Mouse (Mus musculus) urinary bladder, adult 2 months (tissue): ENCODE measurements at regions not wholly inside any gene's neighbourhood (a gene's known extent, or its start where the extent isn't known, plus 50 kb on each side); places are given as distances from the start of the nearest gene placed in this dataset.
"Not testable (repeated sequence)": the region's sequence is repeated elsewhere in the genome, so short reads cannot be mapped to it uniquely, and the experiment has no call there.

ENCODE experiments used
- DNase-seq: peaks from one replicate; pipeline ENCODE4 v3.0.0; 2022; ENCODE audit warnings: low spot score

- no peak for DNase-seq
These were observed 87.0 kb downstream of the Fam43a start for GRCm38 (mm10) chr16:30686536-30686935.

GRCm38 (mm10) chr16:30687225-30687624, 87.7 kb downstream of the Fam43a start:
- DNase-seq = no peak

DNA sequence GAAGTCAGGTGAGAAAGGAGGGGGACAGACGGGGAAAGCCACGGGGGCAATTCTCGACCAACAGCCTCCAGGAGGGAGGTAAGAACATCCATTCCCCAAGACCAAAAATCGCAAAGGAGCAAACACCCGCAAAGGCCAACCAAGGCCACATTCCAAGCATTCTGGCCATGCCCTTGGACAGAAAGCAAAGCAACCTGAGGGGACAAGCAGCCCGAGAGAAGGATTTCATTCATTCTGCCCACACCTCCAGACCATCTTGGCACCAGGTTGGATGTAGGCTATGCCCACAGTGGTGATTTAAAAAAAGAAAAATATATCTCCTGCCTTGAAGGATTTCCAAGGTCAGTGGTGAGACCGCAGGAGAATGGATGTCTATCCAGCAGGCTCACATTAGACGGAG, 88.2 kb downstream of the Fam43a start:
- DNase-seq = no peak

GRCm38 (mm10) chr16:30690531-30690930, 91.0 kb downstream of the Fam43a start:
- DNase-seq = no peak

GRCm38 (mm10) chr16:30691964-30692363, 92.4 kb downstream of the Fam43a start:
- DNase-seq = no peak

GRCm38 (mm10) chr16:30692541-30693141, 93.1 kb downstream of the Fam43a start:
- no peak for DNase-seq

DNA sequence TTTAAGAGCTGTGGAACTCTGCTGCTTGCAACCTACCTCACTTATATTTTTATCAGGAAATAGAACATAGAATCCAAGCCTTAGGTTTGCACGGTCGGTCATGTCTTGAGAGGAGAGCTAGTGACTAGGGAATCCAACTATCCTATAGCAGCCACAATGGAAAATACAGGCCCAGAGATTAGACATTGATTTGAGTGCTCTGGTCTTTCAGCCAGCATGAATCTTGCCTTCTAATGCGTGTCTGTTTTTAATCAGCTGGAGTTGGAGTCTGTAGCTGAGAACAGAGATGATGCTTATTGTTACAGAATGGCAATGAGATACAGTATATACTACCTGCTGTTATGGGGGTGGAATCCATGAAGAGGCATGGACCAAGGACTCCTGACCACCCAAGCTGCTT, 93.7 kb downstream of the Fam43a start:
- DNase-seq = no peak

DNA sequence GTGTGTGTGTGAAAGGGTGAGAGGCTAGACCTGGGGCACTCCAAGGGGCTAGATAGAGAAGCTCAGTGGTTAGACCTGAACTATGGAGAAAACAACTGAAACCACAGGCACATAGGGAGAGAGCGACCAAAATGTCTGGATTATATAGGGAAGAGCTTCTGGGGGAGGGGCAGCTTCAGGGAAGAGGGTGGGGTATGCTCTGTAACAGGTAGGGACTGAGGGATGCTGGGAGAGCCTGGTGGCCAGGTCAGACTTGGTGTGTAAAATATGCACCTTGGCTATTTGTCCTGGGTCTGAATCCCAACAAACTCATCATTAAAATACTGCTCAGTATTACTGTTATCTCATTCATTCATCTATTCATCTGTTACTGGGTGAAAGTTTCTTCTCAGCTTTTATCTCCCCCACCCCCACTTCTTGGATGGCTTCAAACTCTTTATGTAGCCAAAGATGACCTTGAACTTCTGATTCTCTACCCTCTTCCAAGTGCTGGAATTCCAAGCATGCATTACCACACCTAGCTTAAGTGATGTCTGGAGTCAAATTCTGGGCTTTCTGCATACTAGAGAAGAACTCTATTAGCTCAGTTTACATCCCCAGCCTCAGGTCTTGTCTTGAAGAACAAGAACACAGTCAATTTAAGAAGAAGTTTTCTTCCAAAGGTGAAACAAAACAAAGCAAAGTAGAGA, 94.5 kb downstream of the Fam43a start:
- no peak for DNase-seq

DNA sequence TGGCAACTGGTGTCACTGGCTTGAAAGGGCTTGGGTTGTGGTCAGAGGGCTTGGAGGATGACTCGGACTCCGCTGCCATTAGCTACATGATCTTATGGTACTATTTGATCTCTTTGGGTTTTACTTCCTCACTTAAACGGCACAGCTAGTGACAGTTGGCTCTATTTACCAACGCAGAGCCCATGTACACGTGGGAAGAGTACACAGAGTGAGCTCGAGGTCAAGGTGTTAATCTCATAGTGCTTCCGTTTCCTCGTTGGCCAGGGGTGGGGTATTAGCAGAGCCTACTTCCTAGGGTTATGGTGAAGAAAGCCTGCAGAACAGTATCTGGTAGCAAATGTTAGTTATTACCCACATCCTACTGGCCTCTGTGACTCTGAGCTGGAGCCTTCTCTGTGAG, 96.2 kb downstream of the Fam43a start:
- DNase-seq = no peak

- no peak for DNase-seq
These were observed 97.7 kb downstream of the Fam43a start for GRCm38 (mm10) chr16:30697209-30697608.

DNA sequence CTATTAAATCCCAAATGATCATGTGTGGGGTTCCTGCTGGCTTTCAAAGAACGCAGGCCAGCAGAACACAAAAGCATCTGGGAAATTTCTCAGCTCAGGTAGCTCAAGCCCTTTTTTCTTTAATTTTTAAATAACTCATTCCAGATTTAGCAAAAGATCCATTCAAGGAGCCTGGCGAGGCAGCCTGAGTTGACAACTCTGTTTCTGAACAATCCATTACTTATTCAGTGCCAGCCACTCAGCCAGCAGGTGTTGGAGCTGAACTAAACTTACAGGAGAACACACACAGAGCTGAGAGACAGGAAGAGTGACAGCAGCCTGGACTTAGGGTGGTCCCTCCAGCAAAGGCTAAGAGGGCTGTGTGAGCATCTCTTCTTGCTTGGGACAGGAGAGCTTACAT, 98.3 kb downstream of the Fam43a start:
- DNase-seq = no peak

GRCm38 (mm10) chr16:30703831-30704230, 104.3 kb downstream of the Fam43a start:
- no peak for DNase-seq

DNA sequence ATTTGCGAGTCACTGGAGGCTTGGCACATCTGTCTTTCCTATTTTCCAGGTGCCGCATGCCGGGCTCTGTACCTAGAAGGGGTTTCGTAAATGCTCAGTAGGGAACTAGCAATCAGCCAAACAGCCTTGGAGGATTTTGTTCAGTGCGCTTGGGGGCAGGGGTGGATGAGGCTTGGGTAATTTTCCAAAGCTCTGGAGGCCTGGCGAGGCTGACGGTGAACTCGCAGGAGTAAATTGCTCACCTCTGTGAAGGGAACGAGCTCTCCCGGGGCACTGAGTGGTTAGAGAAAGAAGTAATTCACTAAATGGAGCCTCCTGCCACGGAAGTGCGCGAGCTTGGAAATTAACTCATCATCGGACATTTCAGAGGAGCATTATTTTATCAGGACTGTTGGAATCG, 110.0 kb downstream of the Fam43a start:
- no peak for DNase-seq

GRCm38 (mm10) chr16:30709975-30710374, 110.5 kb downstream of the Fam43a start:
- DNase-seq = no peak

DNA sequence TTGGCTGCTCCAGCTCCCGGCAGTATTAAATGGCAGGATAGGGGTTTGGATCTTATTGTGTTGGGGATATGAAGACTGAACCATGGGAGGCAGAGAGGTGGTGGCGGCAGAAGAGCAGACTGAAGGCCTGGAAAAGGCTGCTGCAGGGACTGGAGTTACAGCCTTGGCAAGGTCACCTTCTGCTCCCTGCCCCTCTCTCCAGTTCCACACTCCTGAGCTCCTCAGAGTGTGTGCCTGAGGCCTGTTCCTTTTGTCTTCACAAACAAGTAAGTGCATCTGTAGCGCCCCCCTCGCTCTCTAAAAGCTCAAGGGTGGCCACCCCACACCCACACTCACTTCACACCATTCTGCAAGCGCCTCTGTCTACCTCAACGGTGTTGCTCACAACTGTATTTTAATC, 113.0 kb downstream of the Fam43a start:
- DNase-seq = no peak

- DNase-seq = not testable (repeated sequence)
These were observed 118.1 kb downstream of the Fam43a start for GRCm38 (mm10) chr16:30717577-30717976.

DNA sequence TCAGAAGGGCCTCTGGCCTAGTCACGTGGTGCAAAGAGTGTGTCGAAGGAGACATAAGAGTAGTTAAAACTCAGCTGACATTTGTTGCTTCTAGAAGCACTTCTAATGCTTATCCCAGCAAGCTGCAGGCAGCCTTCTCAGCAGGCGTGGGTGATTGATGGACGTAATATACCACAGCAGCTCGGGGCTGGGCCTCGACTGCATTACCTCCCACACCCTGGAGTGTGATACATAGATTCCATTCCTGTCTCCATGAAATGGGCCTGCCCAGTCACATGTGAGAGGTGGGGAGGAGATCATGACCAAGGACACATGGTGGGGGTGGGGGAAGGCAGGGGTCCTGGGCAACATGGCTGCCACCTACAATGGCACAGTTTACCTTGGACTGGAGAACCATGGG, 121.3 kb downstream of the Fam43a start:
- no peak for DNase-seq

DNA sequence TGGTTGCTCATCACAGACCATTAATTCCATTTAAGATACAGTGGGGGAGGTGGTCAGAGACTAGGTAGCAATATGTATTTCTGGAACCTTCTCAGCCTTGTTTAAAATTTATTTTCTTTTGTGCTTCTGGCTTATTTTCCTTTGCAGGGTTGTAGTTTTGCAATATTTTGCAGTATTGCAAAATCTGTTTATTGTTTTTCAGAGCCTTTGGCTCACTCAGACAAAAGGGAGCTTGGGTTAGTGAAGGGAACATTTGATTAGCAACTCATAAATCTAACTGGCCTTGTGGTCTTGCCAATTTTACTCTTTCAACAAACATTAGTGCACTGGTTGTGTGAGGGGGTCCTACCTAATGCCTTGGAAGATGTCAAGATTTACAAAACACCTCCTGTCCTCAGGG, 121.7 kb downstream of the Fam43a start:
- DNase-seq = no peak

DNA sequence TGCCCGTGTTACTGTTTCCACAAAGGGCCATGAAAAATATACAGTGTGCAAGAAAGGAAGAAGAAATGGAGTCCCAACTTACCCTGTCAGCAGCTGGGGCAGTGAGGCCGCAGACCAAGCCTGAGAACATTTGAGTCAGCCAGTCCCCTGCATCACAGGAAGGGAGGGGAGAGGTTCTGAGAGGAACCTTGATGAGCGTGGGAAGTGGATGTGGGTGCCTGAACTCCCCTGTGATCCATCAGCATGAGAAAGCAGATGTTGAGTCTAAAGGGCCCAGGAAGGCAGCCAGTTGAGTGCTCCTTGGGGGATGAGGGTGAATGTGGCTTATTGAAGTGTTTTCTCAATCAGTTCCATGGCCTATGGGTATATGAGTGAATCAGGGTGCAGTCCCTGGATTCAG, 122.8 kb downstream of the Fam43a start:
- DNase-seq = no peak

- no peak for DNase-seq
These were observed 125.1 kb downstream of the Fam43a start for GRCm38 (mm10) chr16:30724591-30724990.

DNA sequence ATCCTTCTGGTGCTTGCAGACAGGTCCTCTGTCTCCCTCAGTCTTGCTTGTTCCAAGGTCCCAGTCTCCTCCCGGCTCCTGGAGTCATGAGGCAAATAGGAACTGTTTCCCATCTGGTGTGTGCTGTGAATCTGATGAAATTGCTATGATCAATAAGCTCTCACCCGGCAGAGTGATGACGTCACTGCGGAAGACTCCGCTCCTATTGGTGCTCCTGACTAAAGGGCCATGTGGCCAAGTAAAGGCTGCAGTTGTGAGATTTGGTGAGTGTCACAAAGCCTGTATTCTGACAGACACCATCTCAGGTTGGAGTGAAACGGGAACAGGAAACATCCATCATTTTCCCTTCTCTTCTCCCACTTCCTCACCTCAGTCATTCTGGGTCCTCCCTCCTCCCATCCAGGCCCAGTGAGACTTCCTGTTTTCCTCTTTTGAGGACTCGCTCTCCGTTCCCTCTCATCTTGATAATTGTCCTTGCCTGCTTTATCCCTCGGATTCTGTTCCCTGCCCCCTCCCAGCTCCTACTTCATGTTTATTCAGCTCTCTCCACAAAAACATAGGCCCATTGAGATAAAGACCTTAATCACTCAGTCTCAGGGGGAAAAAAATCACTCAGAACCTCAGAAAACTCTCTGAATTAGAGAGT, 133.4 kb downstream of the Fam43a start:
- no peak for DNase-seq

GRCm38 (mm10) chr16:30733478-30733877, 134.0 kb downstream of the Fam43a start:
- no peak for DNase-seq

DNA sequence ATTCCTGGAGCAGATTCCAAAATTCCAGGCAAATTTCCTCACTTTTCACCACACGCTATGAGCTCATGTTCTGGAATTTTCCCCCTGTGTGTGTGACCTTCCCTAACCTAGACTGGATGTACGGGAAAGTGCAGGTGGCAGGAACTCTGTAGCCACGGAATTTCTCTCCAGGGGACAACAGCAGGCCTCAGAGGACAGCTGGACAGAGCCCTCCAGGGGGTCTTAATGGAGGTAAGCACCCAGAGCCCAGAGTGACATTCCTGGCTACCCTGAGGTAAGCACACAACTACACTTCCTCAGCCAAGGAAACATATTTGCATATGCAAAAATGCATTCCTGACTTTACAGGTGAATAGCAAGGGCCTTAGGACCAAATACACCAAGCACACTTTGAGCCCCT, 135.8 kb downstream of the Fam43a start:
- DNase-seq = no peak
